Mouse (Mus musculus) embryo, embryonic 10 days (tissue): ENCODE measurements around the gene Nectin1.

Experiments used
- DNase-seq: peaks from one replicate; pipeline ENCODE4 v3.0.0-alpha.2; 2015; ENCODE audit warnings: low spot score

Nectin1 gene

GRCm38 (mm10) chr9:43807565-43807964, 63.8 kb downstream of the Nectin1 start:
- no peak for DNase-seq

- no peak for DNase-seq
Observed at GRCm38 (mm10) chr9:43808099-43808498, 64.3 kb downstream of the Nectin1 start.

GRCm38 (mm10) chr9:43808546-43808945, 64.8 kb downstream of the Nectin1 start:
- peak; percentile 81 for DNase-seq

- no peak for DNase-seq
Observed at GRCm38 (mm10) chr9:43813156-43813555, 69.4 kb downstream of the Nectin1 start.

- no peak for DNase-seq
Observed at GRCm38 (mm10) chr9:43822206-43822605, 78.4 kb downstream of the Nectin1 start.

- no peak for DNase-seq
Observed at GRCm38 (mm10) chr9:43825178-43825577, 81.4 kb downstream of the Nectin1 start.

- DNase-seq, result no peak
Observed at GRCm38 (mm10) chr9:43826558-43827253, 82.9 kb downstream of the Nectin1 start.

- DNase-seq, result peak; percentile 72
Observed at GRCm38 (mm10) chr9:43827593-43827992, 83.8 kb downstream of the Nectin1 start.

- no peak for DNase-seq
Observed at GRCm38 (mm10) chr9:43828960-43829359, 85.2 kb downstream of the Nectin1 start.

- DNase-seq, result no peak
Observed at GRCm38 (mm10) chr9:43833232-43833631, 89.4 kb downstream of the Nectin1 start.

- no peak for DNase-seq
Observed at GRCm38 (mm10) chr9:43834283-43834682, 90.5 kb downstream of the Nectin1 start.

- no peak for DNase-seq
Observed at GRCm38 (mm10) chr9:43838561-43838960, 94.8 kb downstream of the Nectin1 start.

- DNase-seq, result peak; percentile 59
Observed at GRCm38 (mm10) chr9:43842921-43843577, 99.3 kb downstream of the Nectin1 start.

GRCm38 (mm10) chr9:43843711-43844127, 99.9 kb downstream of the Nectin1 start:
- peak; percentile 51 for DNase-seq

GRCm38 (mm10) chr9:43845660-43846455, 102.1 kb downstream of the Nectin1 start:
- peak; percentile 68 for DNase-seq

GRCm38 (mm10) chr9:43847861-43848260, 104.1 kb downstream of the Nectin1 start:
- peak; percentile 3 for DNase-seq

- no peak for DNase-seq
Observed at GRCm38 (mm10) chr9:43850281-43850680, 106.5 kb downstream of the Nectin1 start.

GRCm38 (mm10) chr9:43851154-43851553, 107.4 kb downstream of the Nectin1 start:
- no peak for DNase-seq

GRCm38 (mm10) chr9:43855887-43856286, 112.1 kb downstream of the Nectin1 start:
- no peak for DNase-seq
